ENCODE assay signal across 8 mouse cellular contexts in the genomic region with DNA sequence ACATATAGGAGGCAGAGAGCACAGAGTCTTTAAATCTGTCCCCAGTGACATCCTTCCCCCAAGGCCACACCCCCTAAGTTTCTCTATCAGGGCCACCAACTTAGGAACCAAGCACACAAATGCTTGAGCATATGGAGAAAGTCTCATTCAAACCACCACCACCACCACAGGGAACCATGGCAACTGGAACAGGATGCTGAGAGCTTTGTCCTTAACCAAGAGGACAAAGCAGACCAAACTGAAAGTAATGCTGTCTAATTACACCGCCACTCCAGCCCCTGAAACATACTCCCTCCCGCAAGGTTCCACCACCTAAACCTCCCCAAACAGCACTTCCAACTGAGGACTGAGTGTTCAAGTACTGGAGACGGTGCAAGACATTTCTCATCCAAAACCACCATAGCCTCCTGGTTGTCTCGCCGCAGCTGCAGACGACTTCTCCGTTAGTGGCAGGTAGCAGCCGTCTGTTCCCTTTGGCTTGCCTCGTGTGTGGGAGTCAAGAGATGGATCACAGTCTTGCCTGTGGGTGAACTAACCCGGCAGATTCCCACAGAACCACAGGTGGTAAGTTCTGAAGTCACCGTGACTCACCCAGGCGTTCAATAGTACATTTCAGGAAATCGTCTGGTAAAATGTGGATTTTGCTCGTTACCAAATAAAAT. TPM values are rescaled to one million over a fixed set of nuclear protein-coding genes. Genes with fewer than 3 reads are reported as not detected.
DNase-seq lines count a peak whose midpoint lies in the region; TF ChIP-seq lines count a peak whose summit lies in the region.

No protein-coding gene starts in this region.

- peak; percentile 87 for DNase-seq in right cerebral cortex, adult 18-20 months
- no peak for DNase-seq in right cerebral cortex, postnatal 14 days
- DNase-seq in left cerebral cortex, adult 18-20 months (ENCODE audit: low spot score in 2 of 2) = peak; percentile 62 to 68
- DNase-seq in thymus, postnatal 4 days = peak; percentile 28
- DNase-seq in gastrocnemius, postnatal 14 days = no peak
- DNase-seq in testis, postnatal 10 days (ENCODE audit: low spot score) = no peak
- no peak for DNase-seq in lung, postnatal 36 days

- 0 out of 2 replicates have a peak overlapping the region, but pooled peaks have one; percentile 3 for H3K27ac ChIP-seq in cortical plate, adult 2 months (ENCODE audit: insufficient read depth, low read length)

- H3K4me3 ChIP-seq in cortical plate, adult 2 months (ENCODE audit: insufficient read depth, low read length) = no peak overlapping the region

- intact Hi-C loops in gastrocnemius, postnatal 14 days (cut with DNase I; ENCODE audit: low total_unique reads) = no loop called here

- no peak for TF ChIP-seq CTCF in cortical plate, adult 2 months (IDR thresholded peaks at IDR 0.05; ENCODE audit: extremely low read depth, insufficient read depth, low read length)

- peaks cover 19% of the 10 kb centered on the region for H3K4me1 ChIP-seq in cortical plate, adult 2 months (ENCODE audit: control insufficient read depth, insufficient read depth, low read length)

- TF ChIP-seq POLR2A in cortical plate, adult 2 months (IDR thresholded peaks at IDR 0.05; ENCODE audit: extremely low read depth, insufficient read depth, low read length) = no peak

RNA-seq across cellular contexts. Expression of a gene that starts 39.3 kb away (rescaled TPM):
- 34.2 and 38.3 TPM in 2 replicates for polyA plus RNA-seq in cortical plate, adult 2 months (2012; rRNA removed)
- total RNA-seq in left cerebral cortex, adult 18-20 months (2021) = 10 to 100 TPM; 87.4 to 88.5 TPM
- 1 to 10 TPM; 1.9 to 3.3 TPM for total RNA-seq in gastrocnemius, postnatal 14 days (2021)

Comparison
In these comparisons a context has a peak if more than half of its experiments do, and no peak if none do; other contexts are left out.
1. DNase-seq: peak in right cerebral cortex, adult 18-20 months (single experiment), left cerebral cortex, adult 18-20 months (2 of 2) and thymus, postnatal 4 days (single experiment); none in right cerebral cortex, postnatal 14 days (single experiment), gastrocnemius, postnatal 14 days (single experiment), testis, postnatal 10 days (single experiment) and lung, postnatal 36 days (single experiment).
2. RNA of a gene that starts 39.3 kb away (total RNA-seq): 87.4 to 88.5 TPM in left cerebral cortex, adult 18-20 months; 1.9 to 3.3 TPM in gastrocnemius, postnatal 14 days; every median in the first group is over 10 times any median in the second.